Mouse (Mus musculus) forebrain, embryonic 15.5 days (tissue): ENCODE measurements at regions not wholly inside any gene's neighbourhood (a gene's known extent, or its start where the extent isn't known, plus 50 kb on each side); places are given as distances from the start of the nearest gene placed in this dataset.
"Not testable (repeated sequence)": the region's sequence is repeated elsewhere in the genome, so short reads cannot be mapped to it uniquely, and the experiment has no call there.

Experiments used
- ATAC-seq: fragments of 200-750 bp; cut with Nextera tagmentation; replicated peaks from 2 replicates; pipeline ENCODE4 v1.8.0; 2017; ENCODE audit warnings: mild to moderate bottlenecking, moderate TSS enrichment, moderate library complexity
- H3K27ac ChIP-seq: fragments of 300-500 bp; sonication (generic); replicated peaks from 2 replicates; pipeline ENCODE4 v1.5.1; 2015; ENCODE audit warnings: mild to moderate bottlenecking, inconsistent platforms
- H3K27me3 ChIP-seq: fragments of 300-500 bp; sonication (generic); 2 replicates; pipeline ENCODE4 v1.6.1; 2015; ENCODE audit warnings: inconsistent platforms
- H3K36me3 ChIP-seq: fragments of 300-500 bp; sonication (generic); 2 replicates; pipeline ENCODE4 v1.6.1; 2015; ENCODE audit warnings: mild to moderate bottlenecking, inconsistent platforms
- H3K4me1 ChIP-seq: fragments of 300-500 bp; sonication (generic); 2 replicates; pipeline ENCODE4 v1.6.1; 2015; ENCODE audit warnings: inconsistent platforms
- H3K4me2 ChIP-seq: fragments of 300-500 bp; sonication (generic); replicated peaks from 2 replicates; pipeline ENCODE4 v1.6.1; 2015; ENCODE audit warnings: mild to moderate bottlenecking, inconsistent platforms
- H3K4me3 ChIP-seq: fragments of 300-500 bp; sonication (generic); 2 replicates; pipeline ENCODE4 v1.5.1; 2015; ENCODE audit warnings: mild to moderate bottlenecking, inconsistent platforms
- H3K9ac ChIP-seq: fragments of 300-500 bp; sonication (generic); replicated peaks from 2 replicates; pipeline ENCODE4 v1.6.1; 2015; ENCODE audit warnings: mild to moderate bottlenecking, inconsistent platforms
- H3K9me3 ChIP-seq: fragments of 300-500 bp; sonication (generic); 2 replicates; pipeline ENCODE4 v1.6.1; 2016; ENCODE audit warnings: inconsistent platforms
- WGBS: fragments of 180-500 bp; shearing (Covaris S2); methylation state at CpG from one replicate; pipeline ENCODE4 v1.1.7; 2015; ENCODE audit warnings: mixed read lengths; 5-methylcytosine and 5-hydroxymethylcytosine counted together

GRCm38 (mm10) chr3:157371509-157371908 lies 162.5 kb upstream of the Zranb2 start:
- H3K4me1 ChIP-seq, result no peaks in the 10 kb centered on the region
- no peak for ATAC-seq
- no peak overlapping the region for H3K4me3 ChIP-seq
- no peak overlapping the region for H3K4me2 ChIP-seq
- no peak overlapping the region for H3K9ac ChIP-seq
- no peaks in the 10 kb centered on the region for H3K36me3 ChIP-seq
- H3K27ac ChIP-seq, result no peak overlapping the region
- WGBS, result 85% methylated on average over 3 of the region's 3 CpGs
- no peaks in the 10 kb centered on the region for H3K27me3 ChIP-seq
- H3K9me3 ChIP-seq, result no peaks in the 10 kb centered on the region

GRCm38 (mm10) chr3:157373333-157373732 lies 160.6 kb upstream of the Zranb2 start:
- no peak for ATAC-seq
- H3K9me3 ChIP-seq, result no peaks in the 10 kb centered on the region
- H3K27ac ChIP-seq, result no peak overlapping the region
- H3K4me3 ChIP-seq, result no peak overlapping the region
- no peaks in the 10 kb centered on the region for H3K4me1 ChIP-seq
- no peaks in the 10 kb centered on the region for H3K27me3 ChIP-seq
- H3K4me2 ChIP-seq, result no peak overlapping the region
- no peak overlapping the region for H3K9ac ChIP-seq
- WGBS, result 65% methylated on average over 1 of the region's 1 CpGs
- H3K36me3 ChIP-seq, result no peaks in the 10 kb centered on the region

- no peak overlapping the region for H3K27ac ChIP-seq
- 32% methylated on average over 1 of the region's 1 CpGs for WGBS
- H3K9ac ChIP-seq, result no peak overlapping the region
- no peaks in the 10 kb centered on the region for H3K9me3 ChIP-seq
- no peak overlapping the region for H3K4me3 ChIP-seq
- H3K4me1 ChIP-seq, result no peaks in the 10 kb centered on the region
- no peak for ATAC-seq
- H3K36me3 ChIP-seq, result no peaks in the 10 kb centered on the region
- H3K27me3 ChIP-seq, result no peaks in the 10 kb centered on the region
- no peak overlapping the region for H3K4me2 ChIP-seq
Observed at GRCm38 (mm10) chr3:157374178-157374577, 159.8 kb upstream of the Zranb2 start.

- H3K4me2 ChIP-seq, result no peak overlapping the region
- H3K27me3 ChIP-seq, result no peaks in the 10 kb centered on the region
- 95% methylated on average over 8 of the region's 8 CpGs for whole genome bisulfite sequencing
- no peak overlapping the region for H3K27ac ChIP-seq
- ATAC-seq, result no peak
- H3K9ac ChIP-seq, result no peak overlapping the region
- no peaks in the 10 kb centered on the region for H3K36me3 ChIP-seq
- H3K4me3 ChIP-seq, result no peak overlapping the region
- H3K4me1 ChIP-seq, result no peaks in the 10 kb centered on the region
- H3K9me3 ChIP-seq, result no peaks in the 10 kb centered on the region
Observed at GRCm38 (mm10) chr3:157377531-157377930, 156.4 kb upstream of the Zranb2 start.

GRCm38 (mm10) chr3:157378127-157378526 lies 155.8 kb upstream of the Zranb2 start:
- Histone ChIP-seq H3K27ac (no peak overlapping the region), H3K4me2 (no peak overlapping the region), H3K36me3 (no peaks in the 10 kb centered on the region), H3K4me3 (no peak overlapping the region), H3K27me3 (no peaks in the 10 kb centered on the region), H3K4me1 (no peaks in the 10 kb centered on the region), H3K9ac (no peak overlapping the region), H3K9me3 (no peaks in the 10 kb centered on the region)
- no peak for ATAC-seq
- WGBS, result 50% methylated on average over 7 of the region's 7 CpGs

- no peak overlapping the region for H3K9ac ChIP-seq
- no peaks in the 10 kb centered on the region for H3K4me1 ChIP-seq
- H3K27me3 ChIP-seq, result no peaks in the 10 kb centered on the region
- no peak for ATAC-seq
- H3K27ac ChIP-seq, result no peak overlapping the region
- H3K4me3 ChIP-seq, result no peak overlapping the region
- no peaks in the 10 kb centered on the region for H3K9me3 ChIP-seq
- no peaks in the 10 kb centered on the region for H3K36me3 ChIP-seq
- no peak overlapping the region for H3K4me2 ChIP-seq
- WGBS, result 94% methylated on average over 1 of the region's 1 CpGs
Observed at GRCm38 (mm10) chr3:157391835-157392234, 142.1 kb upstream of the Zranb2 start.

GRCm38 (mm10) chr3:157393903-157394302 lies 140.1 kb upstream of the Zranb2 start:
- H3K4me2 ChIP-seq, result no peak overlapping the region
- WGBS, result 90% methylated on average over 1 of the region's 1 CpGs
- no peak overlapping the region for H3K9ac ChIP-seq
- no peak overlapping the region for H3K27ac ChIP-seq
- H3K27me3 ChIP-seq, result no peaks in the 10 kb centered on the region
- no peaks in the 10 kb centered on the region for H3K9me3 ChIP-seq
- H3K4me1 ChIP-seq, result no peaks in the 10 kb centered on the region
- no peak for ATAC-seq
- no peak overlapping the region for H3K4me3 ChIP-seq
- H3K36me3 ChIP-seq, result no peaks in the 10 kb centered on the region

- 89% methylated on average over 3 of the region's 3 CpGs for whole genome bisulfite sequencing
- Histone ChIP-seq H3K4me1 (no peaks in the 10 kb centered on the region), H3K4me3 (no peak overlapping the region), H3K4me2 (no peak overlapping the region), H3K27ac (no peak overlapping the region), H3K9ac (no peak overlapping the region), H3K27me3 (no peaks in the 10 kb centered on the region), H3K9me3 (no peaks in the 10 kb centered on the region), H3K36me3 (no peaks in the 10 kb centered on the region)
- no peak for ATAC-seq
Observed at GRCm38 (mm10) chr3:157399909-157400308, 134.1 kb upstream of the Zranb2 start.

GRCm38 (mm10) chr3:157404054-157404453 lies 129.9 kb upstream of the Zranb2 start:
- Histone ChIP-seq H3K9ac (no peak overlapping the region), H3K27me3 (no peaks in the 10 kb centered on the region), H3K4me1 (no peaks in the 10 kb centered on the region), H3K4me2 (no peak overlapping the region), H3K9me3 (no peaks in the 10 kb centered on the region), H3K27ac (no peak overlapping the region), H3K4me3 (no peak overlapping the region), H3K36me3 (no peaks in the 10 kb centered on the region)
- WGBS, result 89% methylated on average over 3 of the region's 3 CpGs
- ATAC-seq, result no peak

- not testable (repeated sequence) for H3K4me3 ChIP-seq, H3K27ac ChIP-seq, H3K4me2 ChIP-seq, H3K4me1 ChIP-seq, H3K9ac ChIP-seq, H3K36me3 ChIP-seq, H3K27me3 ChIP-seq, H3K9me3 ChIP-seq, ATAC-seq
- WGBS, result 38% methylated on average over 1 of the region's 1 CpGs
Observed at GRCm38 (mm10) chr3:157423447-157423846, 110.5 kb upstream of the Zranb2 start.

- no peaks in the 10 kb centered on the region for H3K9me3 ChIP-seq
- no peaks in the 10 kb centered on the region for H3K27me3 ChIP-seq
- H3K4me1 ChIP-seq, result no peaks in the 10 kb centered on the region
- no peak overlapping the region for H3K4me2 ChIP-seq
- WGBS, result 80% methylated on average over 3 of the region's 3 CpGs
- no peak overlapping the region for H3K9ac ChIP-seq
- H3K36me3 ChIP-seq, result no peaks in the 10 kb centered on the region
- ATAC-seq, result no peak
- H3K27ac ChIP-seq, result no peak overlapping the region
- no peak overlapping the region for H3K4me3 ChIP-seq
Observed at GRCm38 (mm10) chr3:157426720-157427119, 107.2 kb upstream of the Zranb2 start.

GRCm38 (mm10) chr3:157449794-157450193 lies 84.2 kb upstream of the Zranb2 start:
- no peak overlapping the region for H3K9ac ChIP-seq
- H3K4me1 ChIP-seq, result no peaks in the 10 kb centered on the region
- H3K27me3 ChIP-seq, result no peaks in the 10 kb centered on the region
- H3K4me3 ChIP-seq, result no peak overlapping the region
- H3K4me2 ChIP-seq, result no peak overlapping the region
- H3K9me3 ChIP-seq, result no peaks in the 10 kb centered on the region
- ATAC-seq, result peak; percentile 81
- H3K27ac ChIP-seq, result no peak overlapping the region
- no peaks in the 10 kb centered on the region for H3K36me3 ChIP-seq

GRCm38 (mm10) chr3:157471600-157471999 lies 62.4 kb upstream of the Zranb2 start:
- no peak overlapping the region for H3K9ac ChIP-seq
- H3K27ac ChIP-seq, result no peak overlapping the region
- no peaks in the 10 kb centered on the region for H3K27me3 ChIP-seq
- no peak overlapping the region for H3K4me2 ChIP-seq
- no peaks in the 10 kb centered on the region for H3K36me3 ChIP-seq
- no peaks in the 10 kb centered on the region for H3K4me1 ChIP-seq
- 88% methylated on average over 2 of the region's 2 CpGs for WGBS
- no peak overlapping the region for H3K4me3 ChIP-seq
- H3K9me3 ChIP-seq, result no peaks in the 10 kb centered on the region
- ATAC-seq, result no peak
